Mouse (Mus musculus) gastrocnemius, postnatal 25 days (tissue): ENCODE measurements around the gene Rabgap1l. TPM values are rescaled to one million over a fixed set of nuclear protein-coding genes. Genes with fewer than 3 reads are reported as not detected.

Source experiments
- microRNA-seq, 2 experiments: library from miRNA; unstranded; fragments of <30 nt; microRNA quantifications; one replicate each; pipeline ENCODE4 v1.2.0; 2021; ENCODE audit warnings: borderline replicate concordance in 2 of 2
- total RNA-seq, 2 experiments: library from RNA; stranded (reverse); gene quantifications; 1 replicate in 1 of 2; 2 replicates in 1 of 2; pipeline ENCODE4 v1.2.3; 2021

Rabgap1l gene
- total RNA-seq, 2 experiments from 2014 or later, result 9.4 to 11.8 TPM

Small RNAs within 50 kb of the gene (microRNA-seq; reads per million reads assigned to microRNA genes)
- 0 to 0.79 reads per million in 2 experiments for gene Mir1927

Other genes starting within 250 kb of the Rabgap1l start
- gene Rc3h1, start 113.2 kb upstream of the Rabgap1l start, total RNA-seq, result 10 to 100 TPM; 22.5 to 30.0 TPM
- under 1 TPM in 1 of 2 experiments, not detected in 1; 0.08 TPM for gene Serpinc1, start 185.4 kb upstream of the Rabgap1l start, total RNA-seq
- gene Zbtb37, start 241.6 kb upstream of the Rabgap1l start, total RNA-seq, result 1 to 10 TPM; 4.8 to 7.8 TPM